Comparison of ENCODE assay signal across 23 mouse cellular contexts in the genomic region with DNA sequence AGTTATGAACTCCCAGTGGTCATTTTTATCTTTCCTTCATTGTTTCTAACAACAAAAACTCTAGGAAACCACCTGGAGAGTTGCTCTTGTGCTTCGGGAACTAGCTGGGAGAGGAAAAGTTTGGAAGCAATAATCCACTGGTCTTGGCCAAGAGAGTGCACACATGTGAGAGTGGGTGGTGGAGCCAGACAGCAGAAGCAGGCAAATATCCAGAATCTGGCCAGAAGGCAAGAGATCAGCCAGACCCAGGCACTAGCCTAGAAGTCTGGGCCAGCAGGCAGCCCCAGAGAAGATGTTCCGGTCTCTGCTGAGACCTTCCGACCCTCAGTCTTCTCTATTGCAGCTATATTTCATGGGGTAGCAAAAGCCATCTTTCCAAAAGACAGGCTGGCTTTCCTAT. TPM values are rescaled to one million over a fixed set of nuclear protein-coding genes. Genes with fewer than 3 reads are reported as not detected.
A peak's percentile ranks its signal among the peaks of the same experiment; 100 is the strongest.
DNase-seq lines count a peak whose midpoint lies in the region; ATAC-seq and TF ChIP-seq lines count a peak whose summit lies in the region.
"Had no signal": no experiment of that assay in that cellular context is flagged by ENCODE, and none has a peak within 500 bp of the region (broad histone marks: within the 10 kb centered on the region; RNA-seq: fewer than 3 reads in every experiment).

No protein-coding gene starts in this region.

- H3K9ac ChIP-seq in liver, postnatal 0 days (replicated peaks): no peak overlapping the region
- H3K9ac ChIP-seq: hindbrain, embryonic 15.5 days; intestine, embryonic 15.5 days; liver, embryonic 12.5 days; midbrain, embryonic 13.5 days had no signal

- H3K27me3 ChIP-seq in heart, embryonic 10.5 days (ENCODE audit: insufficient read depth, poor library complexity, severe bottlenecking): peaks cover 6% of the 10 kb centered on the region; the same call in 1 of the 2 replicates
- H3K27me3 ChIP-seq in liver, postnatal 0 days (ENCODE audit: insufficient read depth, low read length): no peaks in the 10 kb centered on the region
- H3K27me3 ChIP-seq: hindbrain, embryonic 15.5 days; intestine, embryonic 15.5 days had no signal

- no peaks in the 10 kb centered on the region for H3K9me3 ChIP-seq in heart, embryonic 10.5 days
- H3K9me3 ChIP-seq in liver, postnatal 0 days (ENCODE audit: low read length): no peaks in the 10 kb centered on the region
- H3K9me3 ChIP-seq: embryonic facial prominence, embryonic 10.5 days; hindbrain, embryonic 15.5 days; intestine, embryonic 15.5 days; liver, embryonic 12.5 days; midbrain, embryonic 13.5 days had no signal

- peaks cover 47% of the 10 kb centered on the region for H3K36me3 ChIP-seq in heart, embryonic 10.5 days
- no peaks in the 10 kb centered on the region for H3K36me3 ChIP-seq in liver, postnatal 0 days (replicated peaks; ENCODE audit: insufficient read depth, low read length)

- 87% methylated on average over 3 of the region's 3 CpGs for WGBS in heart, embryonic 10.5 days
- WGBS in liver, postnatal 0 days (ENCODE audit: insufficient replicate concordance): 63% methylated on average over 3 of the region's 3 CpGs

- no peak overlapping the region for H3K27ac ChIP-seq in heart, embryonic 10.5 days
- H3K27ac ChIP-seq in liver, postnatal 0 days (ENCODE audit: low read depth): no peak overlapping the region
- H3K27ac ChIP-seq: embryonic facial prominence, embryonic 10.5 days; hindbrain, embryonic 15.5 days; intestine, embryonic 15.5 days; liver, embryonic 12.5 days; midbrain, embryonic 13.5 days had no signal

- no peak overlapping the region for H3K4me2 ChIP-seq in liver, postnatal 0 days (ENCODE audit: low read depth, low read length)
- H3K4me2 ChIP-seq: hindbrain, embryonic 15.5 days; intestine, embryonic 15.5 days; liver, embryonic 12.5 days; midbrain, embryonic 13.5 days had no signal

- peaks cover 14% of the 10 kb centered on the region for H3K4me1 ChIP-seq in heart, embryonic 10.5 days
- H3K4me1 ChIP-seq in liver, postnatal 0 days (ENCODE audit: insufficient read depth): peaks cover 11% of the 10 kb centered on the region

- ATAC-seq in liver, postnatal 0 days: peak; percentile 22; the same call in 1 of the 2 replicates
- ATAC-seq: forebrain, embryonic 16.5 days; intestine, embryonic 15.5 days; liver, embryonic 12.5 days; midbrain, embryonic 13.5 days had no signal

- TF ChIP-seq EP300 in liver, postnatal 0 days (IDR thresholded peaks at IDR 0.05; ENCODE audit: low read depth): no peak

- peak; percentile 20 for DNase-seq in adrenal gland, adult 2 months
- DNase-seq in adrenal gland, postnatal 25 days: no peak
- peak; percentile 46 to 61 for DNase-seq in heart, adult 9 months (ENCODE audit: low spot score in 2 of 2)
- no peak for DNase-seq in heart, embryonic 10.5 days (ENCODE audit: low spot score)
- no peak for DNase-seq in liver, postnatal 0 days
- DNase-seq in liver: no peak
- peak; percentile 68 for DNase-seq in skeletal muscle tissue, adult 2 months (ENCODE audit: low read depth, low spot score)
- no peak for DNase-seq in layer of hippocampus, postnatal 10 days (ENCODE audit: low spot score in 2 of 2)
- DNase-seq: cerebellum, adult 11-12 months; cerebellum, postnatal 10 days; kidney, postnatal 36 days; lung, adult 2 months; lung, postnatal 14 days; right cerebral cortex, postnatal 14 days; spleen, adult 18-20 months had no signal

- no peak overlapping the region for H3K4me3 ChIP-seq in heart, embryonic 10.5 days
- no peak overlapping the region for H3K4me3 ChIP-seq in liver, postnatal 0 days (ENCODE audit: low read depth, low read length)
- H3K4me3 ChIP-seq: embryonic facial prominence, embryonic 10.5 days; hindbrain, embryonic 15.5 days; intestine, embryonic 15.5 days; liver, embryonic 12.5 days; megakaryocyte, embryonic 14.5 days; midbrain, embryonic 13.5 days had no signal

- TF ChIP-seq CTCF in liver, postnatal 0 days (IDR thresholded peaks at IDR 0.05; ENCODE audit: low read depth): no peak

RNA-seq across cellular contexts. Expression of a gene that starts 17.5 kb away (rescaled TPM):
- 1 to 10 TPM; 4.4 to 8.2 TPM for total RNA-seq in adrenal gland, adult 2 months (2021)
- 8.2 and 9.5 TPM in 2 replicates for polyA plus RNA-seq in adrenal gland, adult 2 months (2012; rRNA removed)
- total RNA-seq in adrenal gland, postnatal 25 days (2021): 5.4 and 10.0 TPM in 2 replicates
- polyA plus RNA-seq in heart, embryonic 10.5 days (2016; fragmentation: Nextera tagmentation; extraction: Ambion mirVana): 4.2 and 8.6 TPM in 2 replicates
- 0.45 and 0.58 TPM in 2 replicates for polyA plus RNA-seq in liver, postnatal 0 days (2015; fragmentation: Nextera tagmentation; extraction: Ambion mirVana)
- 10 to 100 TPM; 46.4 to 47.4 TPM for total RNA-seq in layer of hippocampus, postnatal 10 days (2021)
- total RNA-seq: granulocyte monocyte progenitor cell, adult 5-6 weeks had no signal

RNA-seq across cellular contexts. Expression of a gene that starts 17.9 kb away (rescaled TPM):
- total RNA-seq in adrenal gland, adult 2 months (2021): 100 to 1,000 TPM; 113 to 129 TPM
- 200 and 305 TPM in 2 replicates for polyA plus RNA-seq in adrenal gland, adult 2 months (2012; rRNA removed)
- total RNA-seq in adrenal gland, postnatal 25 days (2021): 88.3 and 122 TPM in 2 replicates
- 76.5 and 95.2 TPM in 2 replicates for polyA plus RNA-seq in heart, embryonic 10.5 days (2016; fragmentation: Nextera tagmentation; extraction: Ambion mirVana)
- polyA plus RNA-seq in liver, postnatal 0 days (2015; fragmentation: Nextera tagmentation; extraction: Ambion mirVana): 60.9 and 65.8 TPM in 2 replicates
- total RNA-seq in layer of hippocampus, postnatal 10 days (2021): 10 to 100 TPM; 31.6 to 38.3 TPM

RNA-seq across cellular contexts. Expression of a gene that starts 25.8 kb away (rescaled TPM):
- total RNA-seq in adrenal gland, adult 2 months (2021): 100 to 1,000 TPM; 231 to 239 TPM
- polyA plus RNA-seq in adrenal gland, adult 2 months (2012; rRNA removed): 639 and 733 TPM in 2 replicates
- 198 and 204 TPM in 2 replicates for total RNA-seq in adrenal gland, postnatal 25 days (2021)
- polyA plus RNA-seq in heart, embryonic 10.5 days (2016; fragmentation: Nextera tagmentation; extraction: Ambion mirVana): 153 and 184 TPM in 2 replicates
- polyA plus RNA-seq in liver, postnatal 0 days (2015; fragmentation: Nextera tagmentation; extraction: Ambion mirVana): 104 and 110 TPM in 2 replicates
- total RNA-seq in layer of hippocampus, postnatal 10 days (2021): 100 to 1,000 TPM; 136 to 148 TPM

RNA-seq across cellular contexts. Expression of a gene that starts 32.8 kb away (rescaled TPM):
- total RNA-seq in adrenal gland, adult 2 months (2021): 10 to 100 TPM; 14.8 to 17.6 TPM
- polyA plus RNA-seq in adrenal gland, adult 2 months (2012; rRNA removed): 7.9 and 9.2 TPM in 2 replicates
- total RNA-seq in adrenal gland, postnatal 25 days (2021): 19.1 and 27.7 TPM in 2 replicates
- polyA plus RNA-seq in heart, embryonic 10.5 days (2016; fragmentation: Nextera tagmentation; extraction: Ambion mirVana): 30.9 and 40.6 TPM in 2 replicates
- polyA plus RNA-seq in liver, postnatal 0 days (2015; fragmentation: Nextera tagmentation; extraction: Ambion mirVana): 10.6 and 11.6 TPM in 2 replicates
- total RNA-seq in layer of hippocampus, postnatal 10 days (2021): 10 to 100 TPM; 15.4 to 17.4 TPM

RNA-seq across cellular contexts. Expression of a gene that starts 33.6 kb away (rescaled TPM):
- total RNA-seq in adrenal gland, adult 2 months (2021): 100 to 1,000 TPM; 139 to 166 TPM
- 82.1 and 87.8 TPM in 2 replicates for polyA plus RNA-seq in adrenal gland, adult 2 months (2012; rRNA removed)
- total RNA-seq in adrenal gland, postnatal 25 days (2021): 150 and 158 TPM in 2 replicates
- polyA plus RNA-seq in heart, embryonic 10.5 days (2016; fragmentation: Nextera tagmentation; extraction: Ambion mirVana): 371 and 403 TPM in 2 replicates
- polyA plus RNA-seq in liver, postnatal 0 days (2015; fragmentation: Nextera tagmentation; extraction: Ambion mirVana): 95.1 and 103 TPM in 2 replicates
- 100 to 1,000 TPM; 112 to 117 TPM for total RNA-seq in layer of hippocampus, postnatal 10 days (2021)

Comparison
In these comparisons a context has a peak if more than half of its experiments do, and no peak if none do; other contexts are left out.
1. DNase-seq: peak in adrenal gland, adult 2 months (single experiment), heart, adult 9 months (2 of 2) and skeletal muscle tissue, adult 2 months (single experiment); none in adrenal gland, postnatal 25 days (single experiment), heart, embryonic 10.5 days (single experiment), liver, postnatal 0 days (single experiment), liver (single experiment) and layer of hippocampus, postnatal 10 days (0 of 2).